Mouse (Mus musculus): ENCODE data around the gene Ak2.
A peak's percentile ranks its signal among the peaks of the same experiment; 100 is the strongest.

Gene Ak2

GRCm38 (mm10) chr4:128974677-128975076 is 17.1 kb upstream of the Ak2 start:
- DNase-seq (ENCODE audit: low spot score) = no peak

GRCm38 (mm10) chr4:128976577-128976976 is 15.2 kb upstream of the Ak2 start:
- no peak for DNase-seq (ENCODE audit: low spot score)

- no peak for DNase-seq (ENCODE audit: low spot score)
Measured at GRCm38 (mm10) chr4:128977217-128977616, 14.5 kb upstream of the Ak2 start.

- DNase-seq (ENCODE audit: low spot score) = no peak
Measured at GRCm38 (mm10) chr4:128978634-128979033, 13.1 kb upstream of the Ak2 start.

- DNase-seq (ENCODE audit: low spot score) = no peak
Measured at GRCm38 (mm10) chr4:128980890-128981832, 10.6 kb upstream of the Ak2 start.

- DNase-seq (ENCODE audit: low spot score) = no peak
Measured at GRCm38 (mm10) chr4:128981833-128982180, 10.0 kb upstream of the Ak2 start.

- no peak for DNase-seq (ENCODE audit: low spot score)
Measured at GRCm38 (mm10) chr4:128983151-128983550, 8.6 kb upstream of the Ak2 start.

GRCm38 (mm10) chr4:128983656-128984055 is 8.1 kb upstream of the Ak2 start:
- no peak for DNase-seq (ENCODE audit: low spot score)

GRCm38 (mm10) chr4:128984600-128984999 is 7.2 kb upstream of the Ak2 start:
- no peak for DNase-seq (ENCODE audit: low spot score)

- DNase-seq (ENCODE audit: low spot score) = no peak
Measured at GRCm38 (mm10) chr4:128988911-128989310, 2.8 kb upstream of the Ak2 start.

- DNase-seq (ENCODE audit: low spot score) = no peak
Measured at GRCm38 (mm10) chr4:128989678-128990077, 2.1 kb upstream of the Ak2 start.

GRCm38 (mm10) chr4:128992176-128992575 is 418 bp downstream of the Ak2 start:
- no peak for DNase-seq (ENCODE audit: low spot score)

- DNase-seq (ENCODE audit: low spot score) = peak; percentile 93
Measured at GRCm38 (mm10) chr4:128993025-128993662, 1.4 kb downstream of the Ak2 start.

GRCm38 (mm10) chr4:128993675-128994074 is 1.9 kb downstream of the Ak2 start:
- DNase-seq (ENCODE audit: low spot score) = no peak

- DNase-seq (ENCODE audit: low spot score) = no peak
Measured at GRCm38 (mm10) chr4:128995238-128995637, 3.5 kb downstream of the Ak2 start.

GRCm38 (mm10) chr4:128997258-128997657 is 5.5 kb downstream of the Ak2 start:
- DNase-seq (ENCODE audit: low spot score) = peak; percentile 31

- no peak for DNase-seq (ENCODE audit: low spot score)
Measured at GRCm38 (mm10) chr4:128998401-128998800, 6.6 kb downstream of the Ak2 start.

GRCm38 (mm10) chr4:129000786-129001185 is 9.0 kb downstream of the Ak2 start:
- DNase-seq (ENCODE audit: low spot score) = no peak

- no peak for DNase-seq (ENCODE audit: low spot score)
Measured at GRCm38 (mm10) chr4:129003720-129004119, 12.0 kb downstream of the Ak2 start.

GRCm38 (mm10) chr4:129008006-129008519 is 16.3 kb downstream of the Ak2 start:
- no peak for DNase-seq (ENCODE audit: low spot score)

- DNase-seq (ENCODE audit: low spot score) = no peak
Measured at GRCm38 (mm10) chr4:129008672-129009071, 16.9 kb downstream of the Ak2 start.

- DNase-seq (ENCODE audit: low spot score) = no peak
Measured at GRCm38 (mm10) chr4:129009521-129009920, 17.8 kb downstream of the Ak2 start.

- DNase-seq (ENCODE audit: low spot score) = peak; percentile 72
Measured at GRCm38 (mm10) chr4:129011604-129012121, 19.9 kb downstream of the Ak2 start.
